Mouse (Mus musculus) thymus, postnatal 10 days (tissue): Measurements from ENCODE around the gene Fus.

ENCODE experiments used
- DNase-seq, 2 experiments: peaks; one replicate each; pipeline ENCODE4 v3.0.0; 2021; ENCODE audit warnings: low spot score in 2 of 2

Gene Fus

DNA sequence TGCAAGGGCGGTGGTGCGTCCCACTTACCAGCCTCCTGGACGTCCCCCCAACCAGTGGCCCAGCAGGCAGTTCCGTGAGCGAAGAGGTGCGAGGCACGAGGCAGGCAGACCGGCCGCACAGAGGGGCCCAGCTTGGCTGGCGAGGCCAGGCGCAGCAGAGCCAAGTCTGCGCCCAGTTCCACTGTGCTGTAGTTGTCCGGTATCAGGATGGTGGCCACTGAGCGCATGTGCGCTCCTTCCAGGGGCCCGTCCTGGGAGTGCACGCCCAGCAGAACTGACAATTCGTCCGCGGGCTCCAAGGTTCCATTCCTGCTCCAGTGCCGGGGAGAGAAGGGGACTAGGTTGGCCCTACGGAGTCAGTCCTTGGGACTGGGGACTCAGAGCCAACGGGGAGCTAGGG is 22.6 kb upstream of the Fus start:
- DNase-seq, result no peak

DNA sequence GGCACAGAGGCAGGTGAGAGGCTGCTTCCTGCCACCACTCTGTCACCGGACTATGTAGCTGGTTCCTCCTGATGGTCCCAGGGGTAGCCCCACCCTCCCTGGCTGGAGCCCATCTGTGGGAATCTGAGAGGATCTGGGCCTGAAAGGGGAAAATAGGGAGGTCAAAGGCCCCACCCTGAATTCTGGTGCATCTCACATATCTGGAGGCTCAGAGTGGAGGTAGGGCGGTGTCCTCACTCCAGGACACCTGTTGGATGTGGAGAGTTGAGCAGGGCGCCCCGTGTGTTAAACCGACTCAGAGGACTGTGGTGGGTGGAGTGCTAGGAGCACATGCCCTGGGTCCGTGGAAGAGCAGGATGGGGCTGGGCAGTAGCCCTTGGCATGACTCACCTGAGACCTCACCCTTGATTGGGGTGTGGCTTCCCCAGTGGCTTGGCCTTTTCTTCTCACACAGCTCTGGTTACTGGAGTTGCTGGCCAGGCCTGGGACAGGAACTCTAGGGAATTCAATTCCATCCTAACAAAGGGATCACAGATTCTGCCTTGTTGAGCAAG is 20.7 kb upstream of the Fus start, which contains the start of gene Prss36:
TSS of gene Prss36 (minus strand) at position 256 of the 554 bp plus-strand sequence.
- DNase-seq, result no peak

DNA sequence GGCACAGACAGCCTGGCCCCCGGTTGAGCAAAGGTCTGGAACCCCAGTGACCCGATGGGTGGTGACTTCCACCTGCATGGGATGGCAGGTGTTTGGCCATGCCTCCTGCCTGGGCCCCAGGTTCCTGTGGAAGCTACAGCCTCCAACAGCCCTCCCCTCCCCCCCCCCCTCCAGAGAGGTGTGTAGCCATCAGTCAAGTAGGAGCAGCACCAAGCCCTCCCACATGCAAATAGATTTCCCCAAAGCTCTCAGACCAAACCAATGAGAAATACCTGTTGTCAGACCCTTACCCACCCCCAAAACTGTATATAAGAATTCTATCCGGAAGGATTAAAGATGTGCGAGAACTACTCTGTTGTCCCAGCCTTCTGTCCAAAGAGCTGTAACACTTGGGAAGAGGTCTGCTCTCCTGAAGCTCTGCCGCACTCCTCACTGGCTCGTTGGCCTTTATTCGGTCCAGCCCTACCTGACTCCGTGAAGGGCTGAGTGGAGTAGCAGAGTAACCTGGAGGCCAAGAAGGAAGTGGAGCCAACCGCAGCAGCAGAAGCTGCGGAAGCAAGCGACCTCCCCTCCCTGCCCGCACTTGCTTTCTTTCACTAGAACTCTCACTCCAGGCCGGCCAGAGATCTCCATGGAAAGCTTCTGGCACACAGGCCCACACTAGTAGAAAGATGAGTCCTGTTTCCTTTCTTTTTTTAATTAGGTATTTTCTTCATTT is 14.2 kb upstream of the Fus start:
- DNase-seq, result peak in 1 of 2 experiments; percentile 35

DNA sequence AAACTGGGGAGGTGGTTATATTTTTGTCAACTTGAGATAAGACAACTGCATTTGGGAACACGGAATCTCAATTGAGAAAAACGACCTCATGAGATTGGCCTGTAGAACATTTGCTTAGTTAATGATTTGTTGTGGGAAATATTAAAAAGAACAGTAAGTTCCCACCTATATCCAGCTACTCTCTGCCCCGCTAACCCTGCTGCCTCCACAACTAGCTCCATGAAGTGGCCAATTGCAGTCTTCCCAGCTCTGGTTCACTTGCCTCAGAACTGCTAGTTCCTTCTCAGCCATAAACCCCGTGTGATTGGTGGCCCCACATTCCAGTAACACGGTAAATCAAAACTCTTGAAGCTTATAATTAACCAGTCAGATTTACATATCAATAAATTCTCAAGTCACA is 7.9 kb upstream of the Fus start:
- DNase-seq, result no peak

DNA sequence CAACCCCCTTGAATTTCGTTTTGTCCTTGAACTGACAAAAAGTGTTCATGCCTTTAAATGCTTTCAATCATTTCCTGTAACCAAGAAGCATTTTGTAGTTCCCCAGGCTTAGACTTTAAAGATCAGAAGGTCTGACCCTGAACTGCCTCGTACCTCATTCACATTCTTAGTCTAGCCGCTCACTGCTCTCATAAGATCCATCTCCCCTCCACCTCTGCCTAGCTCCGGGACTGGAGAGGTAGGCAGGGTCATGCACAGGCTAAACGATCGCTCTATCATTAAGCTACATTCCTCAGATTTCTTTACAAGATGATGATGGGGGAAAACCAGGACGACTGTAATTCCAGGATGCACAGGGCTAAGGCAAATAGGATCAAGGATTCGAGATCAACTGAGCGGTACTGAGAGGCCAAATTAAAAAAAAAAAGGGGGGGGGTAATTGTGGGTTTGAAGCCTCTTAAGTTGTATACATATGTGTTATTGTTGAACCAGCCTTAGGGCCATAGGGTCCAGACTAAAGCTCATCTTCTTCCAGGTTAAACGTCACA is 812 bp upstream of the Fus start:
- DNase-seq, result no peak

DNA sequence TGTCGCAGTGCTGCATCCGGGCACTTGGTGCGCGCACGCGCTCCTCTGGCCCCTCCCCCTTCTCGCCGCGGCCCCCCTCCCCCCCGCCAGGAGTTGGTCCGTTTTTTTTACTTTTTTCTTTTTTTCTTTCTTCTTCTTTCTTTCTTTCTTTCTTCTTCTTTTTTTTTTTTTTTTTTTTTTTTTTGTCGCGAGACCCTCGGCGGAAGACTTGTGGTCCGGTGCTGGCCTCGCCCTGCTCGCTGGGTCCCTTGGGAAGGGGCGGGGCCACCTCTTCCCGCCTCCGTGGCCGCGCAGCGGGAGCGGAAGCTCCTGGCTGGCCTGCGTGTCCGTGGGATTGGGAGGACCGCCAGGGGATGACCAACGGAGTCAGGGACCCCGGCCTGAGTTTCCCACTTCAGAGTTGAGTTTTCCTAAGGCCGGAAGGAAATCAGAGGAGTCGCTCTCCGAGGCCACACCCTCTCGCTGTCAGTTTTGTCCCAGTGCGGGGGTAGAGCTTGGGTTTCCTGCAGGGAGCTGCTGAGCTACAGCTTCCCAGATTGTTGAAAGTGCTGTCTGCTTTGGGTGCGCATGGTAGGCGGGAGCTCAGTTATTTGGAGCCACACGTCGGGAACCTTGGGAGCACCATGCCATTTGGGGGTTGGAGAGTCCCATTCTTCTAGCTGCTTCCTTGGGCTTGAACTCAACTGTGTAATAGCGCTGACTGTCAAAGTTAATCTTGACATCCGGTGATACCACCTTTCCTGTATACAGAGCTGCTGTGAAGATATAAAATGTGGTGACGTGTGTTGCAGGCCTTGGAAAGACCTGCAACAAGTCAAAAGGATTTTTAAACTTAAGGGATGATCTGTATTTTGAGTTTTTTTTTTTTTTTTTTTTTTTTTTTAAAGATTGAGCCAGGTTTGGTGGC is 918 bp downstream of the Fus start:
- peak; percentile 51 to 62 for DNase-seq

DNA sequence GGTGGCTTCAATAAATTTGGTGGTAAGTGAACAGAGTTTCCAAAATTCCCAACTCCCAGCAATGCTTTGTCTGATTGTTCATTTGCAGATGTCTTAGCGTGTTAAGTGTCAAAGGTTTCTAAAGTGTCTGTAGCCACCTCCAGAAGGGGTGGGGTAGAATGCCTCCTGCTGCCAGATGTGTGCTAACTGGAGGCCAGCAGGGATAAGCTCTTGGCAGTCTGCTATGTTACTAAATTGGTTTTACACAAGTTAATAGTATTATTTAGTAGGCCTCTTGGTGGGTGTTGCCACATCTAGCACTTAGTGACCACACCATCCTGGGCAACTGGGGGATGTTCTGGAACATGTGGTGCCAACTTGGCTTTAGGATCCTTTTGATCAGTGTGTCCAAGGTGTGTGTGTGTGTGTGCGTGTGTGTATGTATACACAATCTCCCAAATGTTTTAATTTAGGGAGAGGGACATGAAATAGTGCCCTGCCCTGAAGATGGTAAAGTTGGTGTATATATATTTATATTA is 7.2 kb downstream of the Fus start:
- no peak for DNase-seq

DNA sequence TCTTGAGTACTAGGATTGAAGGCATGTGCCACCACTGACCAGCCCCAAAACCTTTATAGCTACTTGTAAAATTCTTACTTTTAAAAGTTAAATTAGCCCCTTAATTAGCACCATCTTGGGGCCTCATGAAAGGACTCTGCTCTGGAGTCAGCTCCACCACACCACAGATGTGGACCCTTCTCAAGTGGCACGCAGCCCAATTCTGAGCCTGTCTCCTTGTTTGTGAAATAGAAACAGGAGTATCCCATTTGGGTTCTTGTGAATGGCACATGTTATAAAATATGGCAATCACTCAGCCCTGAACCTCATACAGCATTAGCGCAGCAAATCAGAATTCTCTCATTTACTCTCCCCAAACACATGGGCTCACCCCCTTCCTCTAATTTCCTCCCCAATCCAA is 11.6 kb downstream of the Fus start:
- no peak for DNase-seq

DNA sequence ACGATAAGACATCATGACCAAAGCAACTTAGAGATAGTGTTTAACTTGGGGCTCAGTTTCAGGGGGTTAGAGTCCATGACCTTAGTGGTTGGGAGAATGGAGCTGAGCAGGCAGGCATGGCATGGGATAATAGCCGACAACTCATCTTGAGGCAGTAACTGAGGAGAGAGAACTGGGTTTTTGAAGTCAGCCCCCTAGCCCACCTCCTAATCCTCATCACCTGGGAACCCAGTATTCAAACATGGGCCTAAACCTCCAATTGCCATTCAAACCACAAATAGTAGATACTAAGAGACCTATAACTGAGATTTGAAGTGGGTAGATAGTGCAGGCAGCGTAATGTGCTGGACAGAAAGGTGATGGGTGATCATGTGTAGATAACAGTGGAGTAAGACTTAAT is 13.3 kb downstream of the Fus start:
- no peak for DNase-seq

DNA sequence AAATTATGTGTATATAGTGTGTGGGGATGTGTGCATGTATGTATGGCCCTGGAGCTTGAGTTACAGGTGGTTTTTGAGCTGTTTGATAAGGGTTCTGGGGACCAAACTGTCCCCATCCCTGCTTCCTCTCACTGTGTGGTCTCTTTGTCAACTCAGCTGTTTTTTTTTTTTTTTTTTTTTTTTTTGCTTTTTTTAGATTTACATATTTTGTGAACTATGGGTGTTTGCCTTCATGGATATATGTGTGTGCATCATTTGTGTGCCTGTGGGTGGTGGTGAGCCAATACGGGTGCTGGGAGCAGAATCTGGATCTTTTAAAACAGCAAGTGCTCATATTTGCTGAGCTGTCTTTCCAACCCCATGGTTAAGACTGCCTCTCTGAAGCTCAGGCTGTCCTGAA is 21.6 kb downstream of the Fus start:
- DNase-seq, result no peak

DNA sequence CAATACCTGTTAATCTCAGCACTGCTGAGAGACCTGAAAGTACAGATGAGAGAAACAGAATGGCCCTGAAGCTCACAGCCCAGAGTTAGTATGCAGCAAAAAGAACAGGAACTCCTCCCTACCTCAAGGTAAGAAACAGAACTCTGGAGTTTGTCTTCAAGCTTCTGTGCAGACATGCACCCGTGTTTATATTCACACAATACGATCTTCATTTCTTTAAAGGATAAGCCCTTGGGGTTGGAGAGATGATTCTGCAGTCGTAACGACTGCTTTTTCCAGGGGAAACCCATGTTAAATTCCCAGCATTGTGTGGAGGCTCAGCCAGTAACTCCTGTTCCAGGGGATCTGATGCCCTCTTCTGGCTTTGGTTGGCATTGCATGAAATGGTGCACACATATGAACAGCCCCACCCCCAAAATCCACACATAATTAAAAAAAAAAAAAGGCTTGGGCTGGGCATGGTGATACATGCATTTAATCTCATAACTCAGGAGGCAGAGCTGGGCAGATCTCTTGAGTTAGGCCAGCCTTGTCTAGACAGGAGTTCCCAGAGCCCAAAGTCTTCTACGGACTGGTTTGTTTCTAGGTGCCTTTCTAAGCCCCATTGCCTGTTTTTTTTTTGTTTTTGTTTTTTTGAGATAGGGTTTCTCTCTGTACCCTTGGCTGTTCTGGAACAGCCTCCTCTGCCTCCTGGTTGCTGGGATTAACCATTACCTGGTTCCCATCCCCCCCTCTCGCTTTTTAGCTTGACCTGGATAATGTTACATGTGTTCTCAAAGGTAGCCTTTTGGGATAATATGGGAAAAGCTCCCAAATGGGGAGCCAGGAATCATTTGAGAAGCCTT is 24.6 kb downstream of the Fus start:
- peak; percentile 74 to 88 for DNase-seq

DNA sequence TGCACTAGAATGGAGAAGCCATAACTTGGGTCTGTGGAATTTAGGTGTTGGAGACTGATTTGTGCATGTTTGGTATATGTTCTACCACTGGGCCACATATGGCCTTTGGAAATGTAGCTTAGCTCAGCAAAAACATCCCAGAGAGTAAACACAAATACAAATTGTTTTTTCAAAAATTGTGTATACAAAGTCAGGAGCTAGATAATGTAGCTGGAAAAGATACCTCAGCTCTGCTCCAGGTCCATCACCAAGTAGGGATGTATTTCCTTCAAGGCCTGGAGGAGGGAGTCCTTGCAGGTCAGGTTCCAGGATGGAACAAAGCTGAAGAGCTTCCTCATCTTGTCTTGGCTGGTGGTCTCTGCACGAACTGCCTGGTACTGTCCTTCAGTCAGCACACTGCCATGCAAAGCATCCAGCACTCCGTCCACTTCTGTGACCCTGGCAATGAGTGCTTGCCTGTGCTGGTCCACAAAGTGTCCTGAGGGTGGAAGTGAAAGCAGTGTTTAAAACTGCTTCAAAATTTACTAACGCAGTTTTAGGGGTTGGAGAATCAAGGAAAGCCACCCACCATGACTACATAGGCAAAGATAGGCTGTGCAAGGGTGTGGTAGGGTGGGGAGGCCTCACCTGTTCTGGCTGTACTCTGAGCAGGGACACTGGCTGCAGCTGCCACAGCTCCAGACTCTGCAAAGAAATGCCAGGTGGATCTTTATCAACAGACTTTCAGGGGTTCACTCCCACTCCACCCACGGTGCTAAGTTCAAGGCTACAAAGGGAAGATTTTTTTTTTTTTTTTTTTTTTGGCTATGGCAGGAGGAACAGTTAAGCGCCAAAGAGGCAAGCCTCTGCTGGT is 25.5 kb downstream of the Fus start:
- peak; percentile 35 to 42 for DNase-seq

DNA sequence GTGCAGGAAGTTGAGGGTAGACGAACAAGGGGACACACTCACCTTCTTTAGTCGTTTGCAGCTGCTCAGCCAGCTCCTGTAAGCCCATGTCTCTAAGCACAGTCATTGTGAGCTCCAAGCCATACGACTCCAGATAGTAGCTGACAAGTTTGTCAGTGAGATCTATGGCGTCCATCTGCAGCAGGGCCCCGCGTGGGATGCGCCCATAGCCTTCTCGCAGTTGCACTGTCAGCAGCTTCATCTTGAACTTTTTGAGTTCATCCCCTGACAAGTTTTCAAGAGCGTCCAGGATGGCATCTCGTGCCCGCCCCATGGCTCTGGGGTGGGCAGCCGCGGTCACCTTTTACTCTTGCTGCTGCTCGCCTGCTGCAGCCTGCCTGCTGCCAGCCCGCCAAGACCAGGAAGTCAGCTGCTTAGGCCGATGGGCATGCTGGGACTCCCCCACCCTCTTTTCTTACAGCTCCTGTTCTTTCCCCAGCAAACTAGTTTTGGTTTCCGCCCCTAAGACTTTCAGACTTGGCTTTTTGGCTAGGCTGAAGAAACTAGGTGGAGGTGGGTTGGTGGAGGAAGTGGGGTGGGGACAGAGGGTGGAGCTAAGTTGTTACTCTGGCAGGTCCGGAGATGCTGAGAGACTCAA is 26.2 kb downstream of the Fus start, which contains the start of gene Pycard:
TSS of gene Pycard (minus strand) at position 527 of the 637 bp plus-strand sequence.
- DNase-seq, result peak; percentile 81 to 85

DNA sequence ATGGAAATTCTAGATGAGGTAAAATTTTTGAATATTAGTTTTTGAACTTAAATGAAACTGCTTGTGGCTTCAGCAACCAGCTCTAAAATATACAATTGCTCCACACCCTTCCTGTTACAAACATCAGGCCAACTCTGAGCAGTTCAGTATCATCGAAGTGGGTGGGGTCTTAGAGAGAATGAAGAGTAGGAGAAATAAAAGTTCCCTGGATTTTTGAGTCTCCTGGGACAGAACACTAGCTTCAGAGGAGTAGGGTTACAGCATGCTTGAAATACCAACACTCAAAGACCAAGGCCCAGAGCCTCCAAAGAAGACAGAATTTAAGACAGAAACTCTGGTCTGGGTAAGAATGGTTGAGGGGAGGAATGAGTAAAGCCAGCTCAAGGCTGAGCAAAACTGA is 32.2 kb downstream of the Fus start:
- no peak for DNase-seq

DNA sequence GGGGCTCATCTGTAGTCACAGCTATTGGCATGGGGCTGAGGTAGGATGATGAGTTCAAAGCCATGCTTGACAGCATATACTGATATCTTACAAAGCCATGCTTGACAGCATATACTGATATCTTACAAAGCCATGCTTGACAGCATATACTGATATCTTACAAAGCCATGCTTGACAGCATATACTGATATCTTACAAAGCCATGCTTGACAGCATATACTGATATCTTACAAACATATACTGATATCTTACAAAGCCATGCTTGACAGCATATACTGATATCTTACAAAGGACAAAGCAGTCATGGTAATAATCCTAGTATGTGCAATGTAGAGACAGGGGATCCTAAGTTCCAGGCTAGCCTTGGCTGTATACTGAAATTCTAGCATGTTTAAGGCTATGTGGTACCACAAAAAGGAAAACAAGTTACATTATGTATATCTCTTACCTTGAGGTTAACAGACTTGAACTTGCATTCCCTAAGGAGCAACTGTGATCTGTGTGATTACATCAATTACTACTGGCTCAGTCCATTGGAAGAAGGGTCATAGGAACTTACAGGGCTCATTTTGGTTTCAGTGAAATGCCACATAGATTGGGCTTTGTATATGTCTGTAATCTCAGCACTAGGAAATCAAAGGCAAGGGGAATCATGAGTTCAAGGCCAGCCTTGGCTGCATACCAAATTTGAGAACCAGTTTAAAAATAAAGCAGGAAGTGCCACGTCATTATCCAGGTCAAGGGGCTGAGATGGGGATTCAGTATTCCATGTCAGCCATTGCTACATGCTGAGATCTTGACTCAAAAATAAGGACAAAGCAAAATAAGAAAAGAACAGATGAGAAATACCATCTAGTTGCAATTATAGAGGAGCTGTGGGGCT is 33.1 kb downstream of the Fus start:
- DNase-seq, result no peak

DNA sequence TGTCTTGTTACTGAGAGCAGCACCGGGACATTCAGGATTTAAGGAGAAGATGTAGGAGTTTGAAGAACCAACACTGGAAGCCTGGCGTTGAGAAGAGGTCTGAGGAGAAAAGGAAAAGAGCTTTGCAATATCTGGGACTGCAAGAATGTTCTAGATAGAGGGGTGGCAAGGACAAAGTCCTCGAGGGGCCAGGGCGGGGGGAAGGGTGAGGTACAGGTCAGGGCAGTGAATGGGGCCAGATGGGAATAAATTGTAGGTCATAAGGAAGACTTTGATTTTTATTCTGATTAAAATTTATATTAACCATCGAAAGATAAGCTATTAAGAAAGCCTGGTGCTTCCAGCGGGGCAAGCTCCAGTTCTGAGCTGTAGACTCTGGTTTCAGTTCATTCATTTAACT is 35.8 kb downstream of the Fus start:
- no peak for DNase-seq

DNA sequence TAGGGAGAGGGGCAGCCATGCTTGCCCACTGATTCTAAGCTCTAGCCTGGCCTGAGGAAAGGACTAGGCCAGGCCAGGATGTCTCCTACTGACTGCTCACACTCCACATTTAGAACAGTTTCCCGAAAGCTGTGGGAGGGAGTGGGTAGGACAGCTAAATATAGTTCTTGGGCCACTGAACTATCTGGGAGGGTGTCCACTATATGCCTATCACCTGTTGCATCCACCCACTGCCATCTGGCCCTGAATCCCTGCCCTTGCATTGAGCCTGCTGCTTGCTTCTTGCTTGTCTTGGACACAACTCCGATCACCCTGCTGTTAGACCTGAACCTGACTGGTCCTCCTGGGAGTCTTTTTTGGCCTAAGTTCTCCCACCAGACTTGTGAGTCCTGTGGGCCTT is 36.4 kb downstream of the Fus start, which contains the start of gene Trim72:
TSS of gene Trim72 (plus strand) at position 262 of the 400 bp plus-strand sequence.
- no peak for DNase-seq

DNA sequence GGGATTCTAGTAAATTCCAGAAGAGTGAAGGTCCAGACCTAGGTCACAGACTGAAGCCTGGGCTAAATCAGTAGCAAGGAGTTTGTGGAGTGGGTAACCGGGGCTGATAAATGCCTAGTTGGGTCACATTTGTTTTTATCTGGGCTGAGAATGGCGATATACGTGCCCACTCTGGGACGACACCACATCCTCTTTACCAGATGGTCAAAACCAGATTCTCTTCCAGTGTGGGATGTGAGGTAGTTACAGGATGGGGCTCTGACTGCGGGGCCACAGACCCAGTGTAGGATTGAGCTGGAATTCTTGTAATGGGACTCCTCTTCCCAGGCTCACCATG is 36.9 kb downstream of the Fus start:
- no peak for DNase-seq
